Comparison of ENCODE assay signal across 30 mouse cellular contexts in genomic region chr9:99224583-99224982, GRCm38 (mm10). TPM values are rescaled to one million over a fixed set of nuclear protein-coding genes. Genes with fewer than 3 reads are reported as not detected.
A peak's percentile ranks its signal among the peaks of the same experiment; 100 is the strongest.
DNase-seq lines count a peak whose midpoint lies in the region; ATAC-seq and TF ChIP-seq lines count a peak whose summit lies in the region.
"Had no signal": no experiment of that assay in that cellular context is flagged by ENCODE, and none has a peak within 500 bp of the region (broad histone marks: within the 10 kb centered on the region; RNA-seq: fewer than 3 reads in every experiment).

No protein-coding gene starts in this region.

- DNase-seq in 3134 (ENCODE audit: extremely low read depth, insufficient read length, low spot score) = peak; percentile 19
- DNase-seq in Muller cell, postnatal 12 days (ENCODE audit: inconsistent ontology term) = peak; percentile 16
- DNase-seq in brain, adult 2 months (ENCODE audit: low read depth, low spot score) = peak; percentile 30
- no peak for DNase-seq in lung, postnatal 10 days
- no peak for DNase-seq in hindbrain, postnatal 0 days (ENCODE audit: low spot score)
- DNase-seq in retina, embryonic 14.5 days (ENCODE audit: low spot score) = no peak
- DNase-seq: adrenal gland, adult 8-10 months; adrenal gland, postnatal 14 days; adrenal gland, postnatal 36 days; B cell, adult 2 months; cerebellum, adult 11-12 months; cerebellum, adult 2 months; cerebellum, adult 9-10 months; cerebellum, postnatal 10 days; cerebellum, postnatal 25 days; forebrain, postnatal 0 days had no signal

- H3K9me3 ChIP-seq in hindbrain, postnatal 0 days (ENCODE audit: low read length) = no peaks in the 10 kb centered on the region
- H3K9me3 ChIP-seq: embryonic facial prominence, embryonic 10.5 days; embryonic facial prominence, embryonic 12.5 days; forebrain, embryonic 13.5 days; forebrain, embryonic 15.5 days had no signal

- H3K4me3 ChIP-seq in hindbrain, postnatal 0 days (ENCODE audit: low read length) = no peak overlapping the region
- H3K4me3 ChIP-seq: embryonic facial prominence, embryonic 10.5 days; embryonic facial prominence, embryonic 12.5 days; forebrain, embryonic 13.5 days; forebrain, embryonic 15.5 days had no signal

- no peak overlapping the region for H3K9ac ChIP-seq in hindbrain, postnatal 0 days (replicated peaks; ENCODE audit: low read length)
- H3K9ac ChIP-seq: embryonic facial prominence, embryonic 12.5 days; forebrain, embryonic 13.5 days; forebrain, embryonic 15.5 days; forebrain, postnatal 0 days had no signal

- no peak for ATAC-seq in hindbrain, postnatal 0 days
- ATAC-seq: activated CD4-positive, CD25-positive, alpha-beta regulatory T cell, adult 4 months; CD4-positive, CD25-positive, alpha-beta regulatory T cell, adult 4 months; forebrain, embryonic 13.5 days; forebrain, embryonic 15.5 days; forebrain, postnatal 0 days; Patski had no signal

- no peaks in the 10 kb centered on the region for H3K4me1 ChIP-seq in hindbrain, postnatal 0 days (ENCODE audit: insufficient read depth, low read length)
- H3K4me1 ChIP-seq: embryonic facial prominence, embryonic 10.5 days; embryonic facial prominence, embryonic 12.5 days; forebrain, embryonic 13.5 days; forebrain, embryonic 15.5 days had no signal

- H3K36me3 ChIP-seq in hindbrain, postnatal 0 days (ENCODE audit: insufficient read depth, low read length) = no peaks in the 10 kb centered on the region
- H3K36me3 ChIP-seq: embryonic facial prominence, embryonic 10.5 days; embryonic facial prominence, embryonic 12.5 days; forebrain, embryonic 15.5 days; G1E had no signal

- no peak overlapping the region for H3K4me2 ChIP-seq in hindbrain, postnatal 0 days (ENCODE audit: low read depth, low read length)
- H3K4me2 ChIP-seq: embryonic facial prominence, embryonic 12.5 days; forebrain, embryonic 13.5 days; forebrain, embryonic 15.5 days had no signal

- no peaks in the 10 kb centered on the region for H3K27me3 ChIP-seq in hindbrain, postnatal 0 days (ENCODE audit: insufficient read depth, low read length)
- H3K27me3 ChIP-seq: CH12.LX; embryonic facial prominence, embryonic 12.5 days; forebrain, embryonic 13.5 days; forebrain, embryonic 15.5 days; Patski had no signal

- TF ChIP-seq CTCF in hindbrain, postnatal 0 days (IDR thresholded peaks at IDR 0.05; ENCODE audit: low read depth) = no peak

- H3K27ac ChIP-seq in hindbrain, postnatal 0 days = no peak overlapping the region
- H3K27ac ChIP-seq: embryonic facial prominence, embryonic 10.5 days; embryonic facial prominence, embryonic 12.5 days; forebrain, embryonic 13.5 days; forebrain, embryonic 15.5 days had no signal

- 49% methylated on average over 3 of the region's 3 CpGs for WGBS in hindbrain, postnatal 0 days

RNA-seq across cellular contexts. Expression of gene Faiml, which starts 12.5 kb away (rescaled TPM):
- not detected in 2 replicates for total RNA-seq in hindbrain, postnatal 0 days (2014; rRNA removed)
- polyA plus RNA-seq in hindbrain, postnatal 0 days (2015; fragmentation: Nextera tagmentation; extraction: Ambion mirVana) = not detected in 2 replicates
- total RNA-seq: adrenal gland, adult 18-20 months; adrenal gland, adult 8-10 months; adrenal gland, postnatal 14 days; adrenal gland, postnatal 36 days; CH12.LX; forebrain, postnatal 0 days; G1E had no signal
- polyA plus RNA-seq: activated CD4-positive, CD25-positive, alpha-beta regulatory T cell, adult 4 months; CD4-positive, CD25-positive, alpha-beta regulatory T cell, adult 4 months; cerebellum, adult 2 months; cortical plate, adult 2 months; embryonic facial prominence, embryonic 10.5 days; embryonic facial prominence, embryonic 12.5 days; embryonic facial prominence, embryonic 14.5 days; forebrain, embryonic 11.5 days; forebrain, embryonic 13.5 days; forebrain, embryonic 15.5 days; forebrain, postnatal 0 days; frontal cortex, adult 2 months; G1E had no signal

RNA-seq across cellular contexts. Expression of gene Cep70, which starts 18.6 kb away (rescaled TPM):
- total RNA-seq in hindbrain, postnatal 0 days (2014; rRNA removed) = 22.7 and 27.9 TPM in 2 replicates
- 44.4 and 50.4 TPM in 2 replicates for polyA plus RNA-seq in hindbrain, postnatal 0 days (2015; fragmentation: Nextera tagmentation; extraction: Ambion mirVana)

Comparison
In these comparisons a context has a peak if more than half of its experiments do, and no peak if none do; other contexts are left out.
1. DNase-seq: peak in 3134 (single experiment), Muller cell, postnatal 12 days (single experiment) and brain, adult 2 months (single experiment); none in lung, postnatal 10 days (single experiment), hindbrain, postnatal 0 days (single experiment) and retina, embryonic 14.5 days (single experiment).